Mouse (Mus musculus): ENCODE results near the gene Lrrc4. TPM values are rescaled to one million over a fixed set of nuclear protein-coding genes. Genes with fewer than 3 reads are reported as not detected.

The Lrrc4 gene
- polyA plus RNA-seq, 1 experiment from 2014 or later: 0.22 TPM

DNA sequence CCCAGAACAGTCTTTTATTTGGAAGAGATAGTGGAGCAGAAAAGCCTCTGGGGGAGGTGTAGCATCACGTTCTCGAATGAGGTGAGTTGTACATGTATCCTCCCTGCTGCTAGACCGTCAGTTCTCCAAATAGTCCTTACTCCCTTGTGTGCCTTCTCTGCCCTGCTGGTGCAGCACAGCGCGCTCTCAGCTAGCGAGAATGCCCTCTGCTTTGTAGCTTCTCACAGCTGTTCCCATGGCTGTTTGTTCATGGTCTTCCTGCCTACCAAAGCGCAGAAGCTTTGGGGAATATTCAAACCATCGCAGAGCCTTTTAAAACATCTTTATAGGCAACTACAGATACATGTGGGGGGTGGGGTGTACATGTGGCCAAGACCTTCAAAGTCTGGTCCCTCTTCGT, 17.3 kb upstream of the Lrrc4 start:
- H3K27ac ChIP-seq (ENCODE audit: low read length): no peak overlapping the region
- ATAC-seq (replicated peaks; ENCODE audit: extremely low read depth, insufficient read depth, low FRiP score): no peak
- no peaks in the 10 kb centered on the region for H3K9me3 ChIP-seq (replicated peaks; ENCODE audit: control insufficient read depth, low read length)
- WGBS: 75% methylated on average over 9 of the region's 9 CpGs
- H3K4me2 ChIP-seq (ENCODE audit: low read depth, low read length): no peak overlapping the region
- no peak overlapping the region for H3K9ac ChIP-seq (ENCODE audit: low read length)
- no peak overlapping the region for H3K4me3 ChIP-seq (ENCODE audit: low read length)
- H3K36me3 ChIP-seq (ENCODE audit: control insufficient read depth, insufficient read depth): no peaks in the 10 kb centered on the region
- H3K4me1 ChIP-seq (ENCODE audit: control insufficient read depth, insufficient read depth, low read length): peaks cover 39% of the 10 kb centered on the region
- H3K27me3 ChIP-seq (ENCODE audit: control insufficient read depth, insufficient read depth, low read length): no peaks in the 10 kb centered on the region

DNA sequence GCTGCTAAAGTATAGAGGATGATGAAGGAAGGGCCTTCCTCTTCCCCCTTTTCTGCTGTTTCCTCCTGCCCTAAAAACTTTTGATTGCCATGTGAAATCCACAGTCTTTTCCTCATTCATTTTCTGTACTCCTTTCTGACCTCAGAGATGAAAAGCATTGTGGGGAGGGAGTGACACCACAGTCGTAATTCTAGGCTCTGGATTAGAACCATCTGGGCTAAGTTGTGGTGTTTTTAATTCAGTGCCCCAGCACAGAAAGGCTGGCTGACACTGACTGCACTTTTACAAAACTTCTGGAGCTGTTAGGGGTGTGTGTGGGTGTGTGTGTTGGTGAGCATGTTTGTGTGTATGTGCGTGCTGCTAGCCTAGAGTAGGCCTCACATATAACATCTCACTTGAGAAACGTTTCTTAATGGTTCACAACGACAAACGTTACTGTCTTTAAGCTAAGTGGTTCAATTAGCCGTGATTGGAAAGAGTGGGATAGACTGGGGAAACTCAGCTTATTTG, 16.8 kb upstream of the Lrrc4 start:
- Histone ChIP-seq H3K36me3 (ENCODE audit: control insufficient read depth, insufficient read depth) (no peaks in the 10 kb centered on the region), H3K4me1 (ENCODE audit: control insufficient read depth, insufficient read depth, low read length) (peaks cover 33% of the 10 kb centered on the region), H3K27me3 (ENCODE audit: control insufficient read depth, insufficient read depth, low read length) (no peaks in the 10 kb centered on the region), H3K4me2 (ENCODE audit: low read depth, low read length) (no peak overlapping the region), H3K9me3 (replicated peaks; ENCODE audit: control insufficient read depth, low read length) (no peaks in the 10 kb centered on the region), H3K4me3 (ENCODE audit: low read length) (no peak overlapping the region), H3K27ac (ENCODE audit: low read length) (no peak overlapping the region), H3K9ac (ENCODE audit: low read length) (no peak overlapping the region)
- WGBS: 79% methylated on average over 6 of the region's 6 CpGs
- no peak for ATAC-seq (replicated peaks; ENCODE audit: extremely low read depth, insufficient read depth, low FRiP score)

DNA sequence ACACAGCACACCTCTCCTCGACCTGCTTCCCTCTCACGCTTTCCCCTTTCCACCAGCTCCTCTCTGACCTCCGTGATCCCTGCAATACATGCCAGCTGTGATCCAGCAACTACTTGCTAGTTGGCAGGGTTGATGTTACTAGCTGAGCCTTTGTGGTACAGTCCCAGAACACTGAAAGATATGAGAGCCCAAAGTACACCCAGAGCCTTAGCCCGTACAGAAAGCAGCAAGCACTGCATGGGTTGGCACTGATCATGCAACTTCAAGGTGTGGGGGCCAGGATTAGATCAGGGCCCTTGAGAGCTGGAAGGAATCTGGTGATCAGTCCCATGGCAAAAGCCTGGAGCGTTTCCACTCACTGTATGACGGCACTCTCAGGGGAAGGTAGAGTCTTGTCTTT, 16.1 kb upstream of the Lrrc4 start:
- H3K27me3 ChIP-seq (ENCODE audit: control insufficient read depth, insufficient read depth, low read length): no peaks in the 10 kb centered on the region
- ATAC-seq (replicated peaks; ENCODE audit: extremely low read depth, insufficient read depth, low FRiP score): 0 out of 2 replicates have a peak, but pooled peaks have one; percentile 19
- H3K4me1 ChIP-seq (ENCODE audit: control insufficient read depth, insufficient read depth, low read length): peaks cover 32% of the 10 kb centered on the region
- H3K4me3 ChIP-seq (ENCODE audit: low read length): no peak overlapping the region
- no peaks in the 10 kb centered on the region for H3K9me3 ChIP-seq (replicated peaks; ENCODE audit: control insufficient read depth, low read length)
- no peaks in the 10 kb centered on the region for H3K36me3 ChIP-seq (ENCODE audit: control insufficient read depth, insufficient read depth)
- H3K4me2 ChIP-seq (ENCODE audit: low read depth, low read length): no peak overlapping the region
- no peak overlapping the region for H3K9ac ChIP-seq (ENCODE audit: low read length)
- 47% methylated on average over 6 of the region's 6 CpGs for WGBS
- no peak overlapping the region for H3K27ac ChIP-seq (ENCODE audit: low read length)

DNA sequence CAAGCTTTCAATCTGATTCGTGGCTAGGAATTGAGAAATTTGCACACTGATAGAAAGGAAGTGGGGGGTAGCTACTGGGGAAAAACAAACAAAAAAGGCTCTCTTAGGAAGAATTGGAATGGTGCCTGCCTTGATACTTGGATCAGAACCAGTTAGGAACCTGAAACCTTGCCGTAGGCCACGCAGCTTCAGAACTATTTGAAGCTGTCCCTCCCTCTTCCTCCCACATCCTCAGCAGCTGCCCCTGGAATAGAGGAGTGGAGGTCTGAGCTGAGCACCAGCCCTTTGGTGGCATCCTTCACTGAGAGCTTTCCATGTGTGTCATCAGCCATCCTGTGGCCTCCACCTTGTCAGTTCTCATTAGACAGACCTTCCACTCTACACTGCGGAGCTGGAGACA, 14.1 kb upstream of the Lrrc4 start:
- Histone ChIP-seq H3K4me1 (ENCODE audit: control insufficient read depth, insufficient read depth, low read length) (peaks cover 37% of the 10 kb centered on the region), H3K27me3 (ENCODE audit: control insufficient read depth, insufficient read depth, low read length) (no peaks in the 10 kb centered on the region), H3K9me3 (replicated peaks; ENCODE audit: control insufficient read depth, low read length) (no peaks in the 10 kb centered on the region), H3K36me3 (ENCODE audit: control insufficient read depth, insufficient read depth) (no peaks in the 10 kb centered on the region), H3K4me3 (ENCODE audit: low read length) (no peak overlapping the region), H3K4me2 (ENCODE audit: low read depth, low read length) (no peak overlapping the region), H3K27ac (ENCODE audit: low read length) (no peak overlapping the region), H3K9ac (ENCODE audit: low read length) (no peak overlapping the region)
- WGBS: 36% methylated on average over 4 of the region's 4 CpGs
- no peak for ATAC-seq (replicated peaks; ENCODE audit: extremely low read depth, insufficient read depth, low FRiP score)

DNA sequence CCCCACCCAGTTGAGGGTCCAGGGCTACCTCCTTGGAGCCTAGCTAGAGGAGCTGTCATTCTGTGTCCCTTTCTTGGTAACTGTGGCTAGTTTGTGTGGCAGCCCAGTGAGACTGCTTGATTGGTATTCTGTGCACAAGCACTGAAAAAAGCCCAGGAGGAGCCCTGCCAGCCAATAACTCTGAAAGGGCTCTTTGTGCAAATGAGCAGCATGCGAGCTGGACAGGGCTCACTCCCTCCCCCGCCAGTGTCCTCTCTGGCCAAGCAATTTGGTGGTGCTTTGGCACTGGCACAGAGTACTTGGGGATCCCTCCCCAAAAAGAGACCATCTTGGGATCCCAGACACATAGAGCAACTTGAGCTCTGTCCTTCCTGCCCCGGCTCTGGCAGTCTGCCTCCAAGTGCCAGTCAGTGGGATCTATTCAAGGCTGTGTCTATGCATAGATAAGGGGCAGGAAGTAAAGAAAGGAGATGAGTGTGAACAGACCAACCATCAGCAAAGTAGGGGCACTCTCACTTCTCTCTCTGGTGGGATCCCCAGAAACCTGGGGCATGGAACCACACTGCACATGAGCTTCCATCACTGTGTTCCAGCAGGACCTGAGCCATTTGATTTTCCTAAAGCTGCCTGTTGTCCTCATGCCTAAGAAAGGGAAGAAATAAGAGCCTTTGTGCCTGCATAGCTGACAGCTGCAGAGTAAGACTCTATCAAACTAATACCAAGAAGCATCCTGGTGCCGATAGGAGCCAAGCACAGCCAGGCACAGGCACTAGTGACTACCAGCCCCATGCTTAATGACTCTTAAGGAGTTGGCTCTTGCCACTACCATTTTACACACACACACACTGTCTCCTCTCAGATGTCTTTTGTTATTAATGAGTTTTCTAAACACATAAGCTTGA, 11.1 kb upstream of the Lrrc4 start:
- 58% methylated on average over 4 of the region's 4 CpGs for WGBS
- Histone ChIP-seq H3K4me2 (ENCODE audit: low read depth, low read length) (no peak overlapping the region), H3K9ac (ENCODE audit: low read length) (no peak overlapping the region), H3K4me1 (ENCODE audit: control insufficient read depth, insufficient read depth, low read length) (peaks cover 19% of the 10 kb centered on the region), H3K4me3 (ENCODE audit: low read length) (no peak overlapping the region), H3K9me3 (replicated peaks; ENCODE audit: control insufficient read depth, low read length) (no peaks in the 10 kb centered on the region), H3K36me3 (ENCODE audit: control insufficient read depth, insufficient read depth) (no peaks in the 10 kb centered on the region), H3K27me3 (ENCODE audit: control insufficient read depth, insufficient read depth, low read length) (no peaks in the 10 kb centered on the region), H3K27ac (ENCODE audit: low read length) (no peak overlapping the region)
- ATAC-seq (replicated peaks; ENCODE audit: extremely low read depth, insufficient read depth, low FRiP score): no peak

DNA sequence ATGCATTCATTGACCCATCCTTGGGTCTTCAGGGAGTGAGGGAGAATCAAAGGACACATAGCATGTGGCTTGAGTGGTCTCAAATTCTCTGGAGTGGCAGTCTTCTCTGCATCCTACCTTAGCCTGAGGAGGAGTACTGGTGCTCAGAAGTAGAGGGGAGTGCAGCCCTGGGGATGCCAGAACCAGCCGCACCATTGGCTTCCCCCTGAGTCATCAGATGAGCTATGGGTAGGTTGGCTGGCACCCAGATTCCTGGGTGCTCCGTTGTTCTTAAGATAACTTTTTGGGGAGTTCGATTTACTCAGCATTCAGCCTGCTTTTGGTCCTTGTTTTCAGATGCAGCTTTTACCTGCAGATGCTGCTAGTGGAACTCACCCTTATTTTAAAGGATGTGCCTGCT, 10.0 kb upstream of the Lrrc4 start:
- ATAC-seq (replicated peaks; ENCODE audit: extremely low read depth, insufficient read depth, low FRiP score): no peak
- Histone ChIP-seq H3K4me1 (ENCODE audit: control insufficient read depth, insufficient read depth, low read length) (peaks cover 16% of the 10 kb centered on the region), H3K36me3 (ENCODE audit: control insufficient read depth, insufficient read depth) (no peaks in the 10 kb centered on the region), H3K27ac (ENCODE audit: low read length) (no peak overlapping the region), H3K9ac (ENCODE audit: low read length) (no peak overlapping the region), H3K4me2 (ENCODE audit: low read depth, low read length) (no peak overlapping the region), H3K27me3 (ENCODE audit: control insufficient read depth, insufficient read depth, low read length) (no peaks in the 10 kb centered on the region), H3K9me3 (replicated peaks; ENCODE audit: control insufficient read depth, low read length) (no peaks in the 10 kb centered on the region), H3K4me3 (ENCODE audit: low read length) (no peak overlapping the region)
- 70% methylated on average over 3 of the region's 3 CpGs for WGBS

DNA sequence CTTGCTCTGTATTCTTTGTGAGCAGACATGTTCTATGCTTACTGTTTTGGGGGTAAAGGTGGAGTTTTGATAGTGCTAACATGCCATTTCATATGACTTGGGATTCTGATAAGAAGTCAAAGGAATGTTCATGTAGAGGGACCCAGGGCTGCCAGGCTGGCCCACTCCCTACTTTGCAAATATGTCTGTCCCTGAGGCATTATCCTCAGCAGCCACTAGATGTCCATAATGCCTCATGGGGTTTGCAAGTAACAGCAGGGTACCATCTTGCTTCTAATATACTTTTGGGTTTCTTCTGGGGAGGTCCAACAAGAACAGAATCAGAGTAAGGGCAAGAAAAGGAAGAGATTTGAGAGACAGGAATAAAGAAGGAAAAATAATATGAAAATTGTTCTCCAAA, 5.1 kb upstream of the Lrrc4 start:
- ATAC-seq (replicated peaks; ENCODE audit: extremely low read depth, insufficient read depth, low FRiP score): no peak
- no peak overlapping the region for H3K9ac ChIP-seq (ENCODE audit: low read length)
- H3K9me3 ChIP-seq (replicated peaks; ENCODE audit: control insufficient read depth, low read length): no peaks in the 10 kb centered on the region
- no peaks in the 10 kb centered on the region for H3K36me3 ChIP-seq (ENCODE audit: control insufficient read depth, insufficient read depth)
- peaks cover 5% of the 10 kb centered on the region for H3K4me1 ChIP-seq (ENCODE audit: control insufficient read depth, insufficient read depth, low read length)
- H3K4me2 ChIP-seq (ENCODE audit: low read depth, low read length): no peak overlapping the region
- peaks cover 5% of the 10 kb centered on the region; the same call in 1 of the 2 replicates for H3K27me3 ChIP-seq (ENCODE audit: control insufficient read depth, insufficient read depth, low read length)
- no peak overlapping the region for H3K27ac ChIP-seq (ENCODE audit: low read length)
- no peak overlapping the region for H3K4me3 ChIP-seq (ENCODE audit: low read length)

DNA sequence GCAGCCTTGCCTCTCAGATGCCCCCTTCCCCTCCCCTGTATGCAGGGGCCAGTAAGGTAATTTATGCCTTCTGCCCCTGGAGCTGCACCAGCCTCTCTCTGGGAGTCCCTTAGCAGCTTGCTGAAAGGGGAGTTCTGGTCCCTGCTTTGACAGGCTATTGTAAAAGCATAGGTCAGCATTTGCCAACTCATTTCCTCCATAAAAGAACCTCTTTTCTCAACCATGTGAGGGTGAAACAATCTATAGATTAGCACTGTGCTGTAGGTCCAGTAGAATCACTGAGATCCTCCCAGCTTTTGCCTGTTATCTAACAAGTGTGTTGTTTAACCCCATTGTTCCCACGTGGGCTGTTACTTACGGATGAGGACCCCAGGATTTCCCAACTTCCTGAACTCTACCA, 2.5 kb upstream of the Lrrc4 start:
- Histone ChIP-seq H3K27me3 (ENCODE audit: control insufficient read depth, insufficient read depth, low read length) (peaks cover 19% of the 10 kb centered on the region), H3K9ac (ENCODE audit: low read length) (no peak overlapping the region), H3K4me2 (ENCODE audit: low read depth, low read length) (no peak overlapping the region), H3K4me1 (ENCODE audit: control insufficient read depth, insufficient read depth, low read length) (peaks cover 5% of the 10 kb centered on the region), H3K9me3 (replicated peaks; ENCODE audit: control insufficient read depth, low read length) (no peaks in the 10 kb centered on the region), H3K27ac (ENCODE audit: low read length) (no peak overlapping the region), H3K4me3 (ENCODE audit: low read length) (no peak overlapping the region; the same call in 1 of the 2 replicates), H3K36me3 (ENCODE audit: control insufficient read depth, insufficient read depth) (no peaks in the 10 kb centered on the region)
- no peak for ATAC-seq (replicated peaks; ENCODE audit: extremely low read depth, insufficient read depth, low FRiP score)
- 68% methylated on average over 2 of the region's 2 CpGs for WGBS

DNA sequence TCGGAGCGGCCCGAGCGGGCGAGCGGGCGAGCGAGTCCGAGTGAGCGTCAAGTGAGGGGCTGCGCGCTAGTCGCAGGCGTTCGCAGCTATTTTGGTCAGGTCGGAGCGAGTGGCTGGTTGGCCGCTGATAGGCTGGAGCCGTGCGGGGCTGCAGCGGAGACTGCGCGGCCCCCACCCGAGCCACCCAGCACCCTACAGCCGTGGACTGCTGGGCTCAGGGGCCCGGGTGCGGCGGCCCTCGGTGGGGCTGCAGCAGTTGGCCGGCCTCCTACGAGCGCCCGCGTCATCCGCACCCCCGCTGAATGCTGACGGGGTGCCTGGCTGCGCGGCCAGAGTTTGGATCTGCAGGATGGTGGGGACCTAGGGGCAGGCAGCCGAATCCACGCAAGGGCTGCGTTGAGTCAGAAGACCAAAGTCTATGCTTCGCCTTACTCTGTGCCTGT, 1.9 kb upstream of the Lrrc4 start:
- Histone ChIP-seq H3K4me2 (ENCODE audit: low read depth, low read length) (peak overlapping the region; percentile 98), H3K9me3 (replicated peaks; ENCODE audit: control insufficient read depth, low read length) (no peaks in the 10 kb centered on the region), H3K36me3 (ENCODE audit: control insufficient read depth, insufficient read depth) (no peaks in the 10 kb centered on the region), H3K4me1 (ENCODE audit: control insufficient read depth, insufficient read depth, low read length) (peaks cover 5% of the 10 kb centered on the region), H3K27ac (ENCODE audit: low read length) (no peak overlapping the region), H3K4me3 (ENCODE audit: low read length) (peak overlapping the region; percentile 63), H3K27me3 (ENCODE audit: control insufficient read depth, insufficient read depth, low read length) (peaks cover 19% of the 10 kb centered on the region), H3K9ac (ENCODE audit: low read length) (peak overlapping the region; percentile 72)
- ATAC-seq (replicated peaks; ENCODE audit: extremely low read depth, insufficient read depth, low FRiP score): peak; percentile 73
- WGBS: 2% methylated on average over 38 of the region's 43 CpGs
